Mouse (Mus musculus) limb, embryonic 12.5 days (tissue): Measurements from ENCODE around the gene Crip1. TPM values are rescaled to one million over a fixed set of nuclear protein-coding genes. Genes with fewer than 3 reads are reported as not detected.

Experiments
- ATAC-seq: fragments of 200-750 bp; cut with Nextera tagmentation; 2 replicates; pipeline ENCODE4 v1.8.0; 2017; ENCODE audit warnings: low read depth, moderate TSS enrichment; ENCODE audit not compliant: insufficient number of reproducible peaks, insufficient read depth, low FRiP score, low TSS enrichment
- H3K27ac ChIP-seq: fragments of 300-500 bp; sonication (generic); 2 replicates; pipeline ENCODE4 v1.5.1; 2016; ENCODE audit warnings: mild to moderate bottlenecking, moderate library complexity
- H3K27me3 ChIP-seq: fragments of 300-500 bp; sonication (generic); 2 replicates; pipeline ENCODE4 v1.6.1; 2016; ENCODE audit warnings: mild to moderate bottlenecking, moderate library complexity
- H3K36me3 ChIP-seq: fragments of 300-500 bp; sonication (generic); 2 replicates; pipeline ENCODE4 v1.6.1; 2016; ENCODE audit warnings: mild to moderate bottlenecking, moderate library complexity
- H3K4me1 ChIP-seq: fragments of 300-500 bp; sonication (generic); replicated peaks from 2 replicates; pipeline ENCODE4 v1.6.1; 2016
- H3K4me2 ChIP-seq: fragments of 300-500 bp; sonication (generic); 2 replicates; pipeline ENCODE4 v1.6.1; 2016; ENCODE audit warnings: mild to moderate bottlenecking, moderate library complexity
- H3K4me3 ChIP-seq: fragments of 300-500 bp; sonication (generic); replicated peaks from 2 replicates; pipeline ENCODE4 v1.5.1; 2016; ENCODE audit warnings: mild to moderate bottlenecking
- H3K9ac ChIP-seq: fragments of 300-500 bp; sonication (generic); replicated peaks from 2 replicates; pipeline ENCODE4 v1.6.1; 2016; ENCODE audit warnings: mild to moderate bottlenecking, moderate library complexity
- H3K9me3 ChIP-seq: fragments of 300-500 bp; sonication (generic); 2 replicates; pipeline ENCODE4 v1.6.1; 2016; ENCODE audit warnings: mild to moderate bottlenecking, moderate library complexity
- WGBS: fragments of 180-500 bp; shearing (Covaris S2); methylation state at CpG from one replicate; pipeline ENCODE4 v1.1.7; 2016; 5-methylcytosine and 5-hydroxymethylcytosine counted together
- polyA plus RNA-seq: library from polyadenylated mRNA; unstranded; fragments of >200 nt; fragmentation: Nextera tagmentation; extraction: Ambion mirVana; gene quantifications from 2 replicates; pipeline ENCODE4 v1.2.1, GENCODE M21; 2016

The Crip1 gene
- polyA plus RNA-seq, 1 experiment from 2014 or later: 73.2 TPM

- no peak for ATAC-seq
- H3K9ac ChIP-seq: no peak overlapping the region
- no peaks in the 10 kb centered on the region for H3K27me3 ChIP-seq
- no peaks in the 10 kb centered on the region for H3K4me1 ChIP-seq
- H3K27ac ChIP-seq: no peak overlapping the region
- H3K4me3 ChIP-seq: no peak overlapping the region
- no peaks in the 10 kb centered on the region for H3K9me3 ChIP-seq
- peaks cover 100% of the 10 kb centered on the region for H3K36me3 ChIP-seq
- 84% methylated on average over 2 of the region's 2 CpGs for WGBS
- H3K4me2 ChIP-seq: no peak overlapping the region
Measured at GRCm38 (mm10) chr12:113132567-113132966, 13.5 kb upstream of the Crip1 start.

DNA sequence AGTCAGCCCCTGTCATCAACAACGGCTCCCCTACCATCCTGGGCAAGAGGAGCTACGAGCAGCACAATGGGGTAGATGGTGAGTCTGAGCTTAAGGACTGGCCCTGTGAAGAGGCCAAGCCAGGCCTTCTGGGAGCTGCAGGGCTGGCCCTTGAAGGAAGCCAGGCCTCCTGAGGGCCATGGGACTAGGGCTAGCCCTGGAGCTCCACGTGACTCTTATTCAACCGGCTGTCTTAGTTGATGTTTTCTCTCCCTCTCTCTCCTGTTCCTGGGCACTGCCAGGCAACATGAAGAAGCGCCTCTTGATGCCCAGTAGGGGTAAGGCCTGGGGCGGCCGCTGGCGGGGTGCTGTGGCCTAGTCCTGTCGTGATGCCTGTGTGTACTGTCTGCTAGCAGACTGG lies 12.9 kb upstream of the Crip1 start:
- H3K27me3 ChIP-seq: no peaks in the 10 kb centered on the region
- peaks cover 100% of the 10 kb centered on the region for H3K36me3 ChIP-seq
- no peak overlapping the region for H3K4me3 ChIP-seq
- H3K4me2 ChIP-seq: no peak overlapping the region
- 86% methylated on average over 9 of the region's 9 CpGs for WGBS
- H3K27ac ChIP-seq: no peak overlapping the region
- H3K9me3 ChIP-seq: no peaks in the 10 kb centered on the region
- no peaks in the 10 kb centered on the region for H3K4me1 ChIP-seq
- no peak for ATAC-seq
- no peak overlapping the region for H3K9ac ChIP-seq

GRCm38 (mm10) chr12:113133861-113134403 lies 12.2 kb upstream of the Crip1 start:
- Histone ChIP-seq H3K27me3 (peaks cover 2% of the 10 kb centered on the region; the same call in 1 of the 2 replicates), H3K4me3 (no peak overlapping the region), H3K36me3 (peaks cover 100% of the 10 kb centered on the region), H3K4me2 (no peak overlapping the region), H3K27ac (no peak overlapping the region), H3K9ac (no peak overlapping the region), H3K4me1 (peaks cover 5% of the 10 kb centered on the region; the same call in 1 of the 2 replicates), H3K9me3 (no peaks in the 10 kb centered on the region)
- WGBS: 79% methylated on average over 5 of the region's 5 CpGs
- ATAC-seq: no peak

DNA sequence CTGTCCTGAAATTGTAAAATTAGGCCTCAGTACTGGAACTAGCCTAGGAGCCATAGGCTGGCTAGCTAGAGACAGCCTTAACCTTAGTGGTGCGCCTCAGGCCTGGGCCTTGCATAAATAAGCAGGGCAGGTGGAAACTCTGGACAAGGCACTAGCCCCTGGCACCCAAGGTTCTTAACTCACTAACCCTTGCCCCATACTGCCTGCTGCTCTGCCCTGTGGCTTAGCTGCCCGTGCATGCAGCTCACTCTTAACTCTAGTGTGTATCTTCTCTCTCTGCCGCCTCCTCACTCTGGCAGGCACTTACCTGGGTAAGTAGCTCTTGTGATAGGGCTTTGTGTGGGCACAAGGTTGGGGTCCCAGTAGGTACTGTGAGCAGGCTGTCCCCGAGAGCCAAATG lies 11.6 kb upstream of the Crip1 start:
- H3K27me3 ChIP-seq: peaks cover 6% of the 10 kb centered on the region; the same call in 1 of the 2 replicates
- H3K9ac ChIP-seq: no peak overlapping the region
- peaks cover 11% of the 10 kb centered on the region for H3K4me1 ChIP-seq
- ATAC-seq: no peak
- no peaks in the 10 kb centered on the region for H3K9me3 ChIP-seq
- H3K4me3 ChIP-seq: no peak overlapping the region
- 91% methylated on average over 4 of the region's 4 CpGs for WGBS
- peaks cover 94% of the 10 kb centered on the region for H3K36me3 ChIP-seq
- no peak overlapping the region for H3K4me2 ChIP-seq
- H3K27ac ChIP-seq: no peak overlapping the region

GRCm38 (mm10) chr12:113135401-113135800 lies 10.7 kb upstream of the Crip1 start:
- no peak for ATAC-seq
- peaks cover 85% of the 10 kb centered on the region for H3K36me3 ChIP-seq

DNA sequence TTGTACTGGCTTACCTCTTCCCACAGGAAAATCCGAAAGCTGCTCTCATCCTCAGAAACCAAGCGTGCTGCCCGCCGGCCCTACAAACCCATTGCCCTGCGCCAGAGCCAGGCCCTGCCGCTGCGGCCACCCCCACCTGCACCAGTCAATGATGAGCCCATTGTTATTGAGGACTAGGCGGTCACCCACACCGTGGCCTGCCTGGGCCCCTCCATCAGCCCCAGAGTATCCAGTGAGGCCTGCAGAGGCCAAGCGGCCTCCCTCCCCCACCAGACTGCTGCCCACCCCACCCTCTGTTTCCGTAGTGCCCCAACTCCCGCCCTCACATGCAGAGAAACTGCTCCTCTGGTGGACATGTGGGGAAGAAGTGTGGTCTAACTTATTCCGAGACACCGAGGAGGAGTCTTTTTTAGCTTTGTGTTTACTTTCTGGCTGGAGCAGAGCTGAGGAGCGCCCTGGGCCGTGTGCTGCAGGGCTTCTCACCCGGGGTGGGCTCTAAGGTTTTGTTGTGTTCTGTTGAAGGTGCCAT lies 9.6 kb upstream of the Crip1 start:
- no peak overlapping the region for H3K4me2 ChIP-seq

More at GRCm38 (mm10) chr12:113135401-113135800, 10.7 kb upstream of the Crip1 start:
- Histone ChIP-seq H3K4me3 (no peak overlapping the region), H3K4me2 (no peak overlapping the region), H3K4me1 (peaks cover 17% of the 10 kb centered on the region), H3K9me3 (no peaks in the 10 kb centered on the region), H3K27me3 (peaks cover 11% of the 10 kb centered on the region), H3K9ac (no peak overlapping the region), H3K27ac (no peak overlapping the region)
- WGBS: 92% methylated on average over 7 of the region's 7 CpGs

GRCm38 (mm10) chr12:113137260-113138213 lies 8.6 kb upstream of the Crip1 start:
- Histone ChIP-seq H3K27ac (0 out of 2 replicates have a peak overlapping the region, but pooled peaks have one; percentile 29), H3K27me3 (peaks cover 32% of the 10 kb centered on the region), H3K36me3 (peaks cover 64% of the 10 kb centered on the region), H3K4me1 (peaks cover 39% of the 10 kb centered on the region), H3K4me2 (no peak overlapping the region), H3K9ac (0 out of 2 replicates have a peak overlapping the region, but pooled peaks have one; percentile 4), H3K9me3 (no peaks in the 10 kb centered on the region), H3K4me3 (no peak overlapping the region)
- ATAC-seq: no peak
- WGBS: 87% methylated on average over 18 of the region's 18 CpGs

More for the DNA sequence above, 9.6 kb upstream of the Crip1 start:
- Histone ChIP-seq H3K27ac (no peak overlapping the region), H3K27me3 (peaks cover 23% of the 10 kb centered on the region), H3K36me3 (peaks cover 74% of the 10 kb centered on the region), H3K9ac (no peak overlapping the region), H3K9me3 (no peaks in the 10 kb centered on the region), H3K4me3 (no peak overlapping the region), H3K4me1 (peaks cover 29% of the 10 kb centered on the region)
- ATAC-seq: no peak
- 81% methylated on average over 17 of the region's 17 CpGs for WGBS

DNA sequence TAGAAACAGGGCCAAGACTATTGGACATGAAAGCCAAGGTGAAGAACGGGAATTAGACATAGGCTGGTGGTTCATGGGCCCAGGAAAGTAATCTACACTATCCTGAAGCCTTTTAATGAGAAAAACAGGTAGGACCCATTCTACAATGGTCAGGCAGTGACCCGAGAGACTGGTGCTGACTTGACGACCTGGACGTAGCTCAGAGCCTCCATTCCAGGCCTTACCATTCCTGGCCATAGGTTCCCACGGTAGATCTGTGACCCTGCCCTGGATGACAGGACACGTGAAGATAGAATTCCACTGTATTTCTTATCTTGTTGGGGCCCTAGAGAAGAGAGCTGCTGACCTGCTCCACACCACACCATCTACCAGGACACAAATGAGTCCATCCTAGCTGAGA lies 7.8 kb upstream of the Crip1 start:
- Histone ChIP-seq H3K27me3 (peaks cover 40% of the 10 kb centered on the region), H3K9me3 (no peaks in the 10 kb centered on the region), H3K9ac (no peak overlapping the region), H3K4me3 (no peak overlapping the region), H3K4me2 (no peak overlapping the region), H3K36me3 (peaks cover 56% of the 10 kb centered on the region), H3K4me1 (peaks cover 46% of the 10 kb centered on the region), H3K27ac (no peak overlapping the region)
- ATAC-seq: no peak
- 76% methylated on average over 6 of the region's 6 CpGs for WGBS

GRCm38 (mm10) chr12:113138901-113139864 lies 6.9 kb upstream of the Crip1 start:
- WGBS: 45% methylated on average over 11 of the region's 11 CpGs
- Histone ChIP-seq H3K4me1 (peaks cover 46% of the 10 kb centered on the region), H3K36me3 (peaks cover 48% of the 10 kb centered on the region), H3K4me3 (peak overlapping the region; percentile 52), H3K9me3 (no peaks in the 10 kb centered on the region), H3K27me3 (peaks cover 48% of the 10 kb centered on the region), H3K4me2 (peak overlapping the region; percentile 76), H3K27ac (no peak overlapping the region), H3K9ac (no peak overlapping the region)
- ATAC-seq: no peak; the same call in 1 of the 2 replicates

GRCm38 (mm10) chr12:113139908-113140615 lies 6.1 kb upstream of the Crip1 start, which contains the start of gene Crip2:
Gene Crip2 (plus strand): TSS chr12:113140236.
- peaks cover 46% of the 10 kb centered on the region for H3K4me1 ChIP-seq
- under 1% methylated on average over 68 of the region's 68 CpGs for WGBS
- ATAC-seq: peak; percentile 72
- H3K27ac ChIP-seq: no peak within 1 kb of the TSS
- H3K4me2 ChIP-seq: peak within 1 kb of the TSS; percentile 76
- peak within 1 kb of the TSS; percentile 52 for H3K9ac ChIP-seq
- H3K9me3 ChIP-seq: no peaks in the 10 kb centered on the region
- H3K4me3 ChIP-seq: peak within 1 kb of the TSS; percentile 52
- H3K36me3 ChIP-seq: peaks cover 39% of the 10 kb centered on the region
- H3K27me3 ChIP-seq: peaks cover 57% of the 10 kb centered on the region
